Mouse (Mus musculus): ENCODE data around the gene Purb. TPM values are rescaled to one million over a fixed set of nuclear protein-coding genes. Genes with fewer than 3 reads are reported as not detected.

Gene Purb
- polyA plus RNA-seq, 1 experiment from 2014 or later, result 23.4 TPM

Other genes with a start within 250 kb of the Purb start
- 0.03 TPM in 1 of 3 replicates, not detected in the others for gene Npc1l1, start 245.8 kb downstream of the Purb start, polyA plus RNA-seq (2018)
- gene Ddx56, start 208.1 kb downstream of the Purb start, polyA plus RNA-seq (2018), result 13.2 to 43.0 TPM (median 17.6 TPM) in 3 replicates
- 45.3 to 56.5 TPM (median 55.9 TPM) in 3 replicates for gene Tmed4, start 201.0 kb downstream of the Purb start, polyA plus RNA-seq (2018)
- 73.2 to 90.4 TPM (median 78.8 TPM) in 3 replicates for gene Ogdh, start 184.3 kb downstream of the Purb start, polyA plus RNA-seq (2018)
- gene Zmiz2, start 86.8 kb downstream of the Purb start, polyA plus RNA-seq (2018), result 38.6 to 57.7 TPM (median 48.1 TPM) in 3 replicates
- gene Ppia, start 60.5 kb downstream of the Purb start, polyA plus RNA-seq (2018), result 1,329 to 2,132 TPM (median 1,766 TPM) in 3 replicates
- 15.4 to 35.4 TPM (median 22.4 TPM) in 3 replicates for gene H2afv, start 31.5 kb downstream of the Purb start, polyA plus RNA-seq (2018)
- 54.3 to 64.8 TPM (median 54.5 TPM) in 3 replicates for gene Myo1g, start 45.0 kb upstream of the Purb start, polyA plus RNA-seq (2018)
- gene Ccm2, start 71.0 kb upstream of the Purb start, polyA plus RNA-seq (2018), result 52.8 to 75.3 TPM (median 58.4 TPM) in 3 replicates
- not detected in 3 replicates for gene Nacad, start 130.1 kb upstream of the Purb start, polyA plus RNA-seq (2018)
- 15.0 to 37.3 TPM (median 19.2 TPM) in 3 replicates for gene Tbrg4, start 150.2 kb upstream of the Purb start, polyA plus RNA-seq (2018)
- gene Wap, start 162.7 kb upstream of the Purb start, polyA plus RNA-seq (2018), result not detected in 3 replicates
- gene Ramp3, start 182.6 kb upstream of the Purb start, polyA plus RNA-seq (2018), result 0.11 TPM in 1 of 3 replicates, not detected in the others